Mouse (Mus musculus): ENCODE results near the gene Stradb.

- TF ChIP-seq POLR2A (IDR thresholded peaks at IDR 0.05; ENCODE audit: borderline replicate concordance, insufficient read depth, low read length) (no peak), CTCF (IDR thresholded peaks at IDR 0.05; ENCODE audit: borderline replicate concordance, insufficient read depth, low read depth, low read length) (no peak)
Measured at GRCm38 (mm10) chr1:58971097-58971496, 2.2 kb upstream of the Stradb start.
